Mouse (Mus musculus): Measurements from ENCODE around the gene Ptger3. TPM values are rescaled to one million over a fixed set of nuclear protein-coding genes. Genes with fewer than 3 reads are reported as not detected.

Gene Ptger3
- polyA plus RNA-seq, 1 experiment from 2014 or later: 3.4 TPM

- Histone ChIP-seq H3K4me1 (ENCODE audit: control insufficient read depth in 2 of 2, insufficient read depth in 2 of 2, low read length in 2 of 2) (peaks cover 3 to 14% of the 10 kb centered on the region in 2 experiments), H3K4me2 (ENCODE audit: low read length) (no peak overlapping the region), H3K36me3 (ENCODE audit: control insufficient read depth, insufficient read depth, low read length) (no peaks in the 10 kb centered on the region), H3K27me3 (ENCODE audit: control insufficient read depth, insufficient read depth, low read length) (no peaks in the 10 kb centered on the region), H3K27ac (replicated peaks in 1 of 2; ENCODE audit: control insufficient read depth in 1 of 2, insufficient read depth in 1 of 2, low read depth in 2 of 2, low read length in 2 of 2) (no peak overlapping the region), H3K9ac (ENCODE audit: low read length) (no peak overlapping the region), H3K9me3 (ENCODE audit: control insufficient read depth, low read length) (no peaks in the 10 kb centered on the region), H3K4me3 (ENCODE audit: control insufficient read depth in 1 of 2, insufficient read depth in 1 of 2, low read depth in 1 of 2, low read length in 2 of 2) (no peak overlapping the region)
- ATAC-seq (ENCODE audit: insufficient number of reproducible peaks, insufficient read depth, low FRiP score, low read depth): no peak
- 65% methylated on average over 1 of the region's 1 CpGs for whole genome bisulfite sequencing
These were observed 10.2 kb downstream of the Ptger3 start for GRCm38 (mm10) chr3:157576862-157577261.

- WGBS: 77% methylated on average over 5 of the region's 5 CpGs
- Histone ChIP-seq H3K4me1 (ENCODE audit: control insufficient read depth in 2 of 2, insufficient read depth in 2 of 2, low read length in 2 of 2) (peaks cover 3 to 14% of the 10 kb centered on the region in 2 experiments), H3K4me2 (ENCODE audit: low read length) (no peak overlapping the region), H3K9me3 (ENCODE audit: control insufficient read depth, low read length) (no peaks in the 10 kb centered on the region), H3K36me3 (ENCODE audit: control insufficient read depth, insufficient read depth, low read length) (no peaks in the 10 kb centered on the region), H3K9ac (ENCODE audit: low read length) (no peak overlapping the region), H3K27ac (replicated peaks in 1 of 2; ENCODE audit: control insufficient read depth in 1 of 2, insufficient read depth in 1 of 2, low read depth in 2 of 2, low read length in 2 of 2) (no peak overlapping the region), H3K27me3 (ENCODE audit: control insufficient read depth, insufficient read depth, low read length) (no peaks in the 10 kb centered on the region), H3K4me3 (ENCODE audit: control insufficient read depth in 1 of 2, insufficient read depth in 1 of 2, low read depth in 1 of 2, low read length in 2 of 2) (no peak overlapping the region)
- no peak for ATAC-seq (ENCODE audit: insufficient number of reproducible peaks, insufficient read depth, low FRiP score, low read depth)
These were observed 11.9 kb downstream of the Ptger3 start for GRCm38 (mm10) chr3:157578469-157579170.

- H3K4me3 ChIP-seq (ENCODE audit: control insufficient read depth in 1 of 2, insufficient read depth in 1 of 2, low read depth in 1 of 2, low read length in 2 of 2): no peak overlapping the region
- 14% methylated on average over 2 of the region's 2 CpGs for WGBS
- H3K36me3 ChIP-seq (ENCODE audit: control insufficient read depth, insufficient read depth, low read length): no peaks in the 10 kb centered on the region
- ATAC-seq (ENCODE audit: insufficient number of reproducible peaks, insufficient read depth, low FRiP score, low read depth): no peak
- no peaks in the 10 kb centered on the region for H3K27me3 ChIP-seq (ENCODE audit: control insufficient read depth, insufficient read depth, low read length)
- no peak overlapping the region for H3K9ac ChIP-seq (ENCODE audit: low read length)
- H3K4me2 ChIP-seq (ENCODE audit: low read length): no peak overlapping the region
- H3K4me1 ChIP-seq (ENCODE audit: control insufficient read depth in 2 of 2, insufficient read depth in 2 of 2, low read length in 2 of 2): peaks cover 3 to 14% of the 10 kb centered on the region in 2 experiments
- no peak overlapping the region for H3K27ac ChIP-seq (replicated peaks in 1 of 2; ENCODE audit: control insufficient read depth in 1 of 2, insufficient read depth in 1 of 2, low read depth in 2 of 2, low read length in 2 of 2)
- H3K9me3 ChIP-seq (ENCODE audit: control insufficient read depth, low read length): no peaks in the 10 kb centered on the region
These were observed 12.7 kb downstream of the Ptger3 start for GRCm38 (mm10) chr3:157579376-157579775.

- H3K9me3 ChIP-seq (ENCODE audit: control insufficient read depth, low read length): no peaks in the 10 kb centered on the region
- no peaks in the 10 kb centered on the region for H3K36me3 ChIP-seq (ENCODE audit: control insufficient read depth, insufficient read depth, low read length)
- H3K4me2 ChIP-seq (ENCODE audit: low read length): no peak overlapping the region
- H3K27me3 ChIP-seq (ENCODE audit: control insufficient read depth, insufficient read depth, low read length): no peaks in the 10 kb centered on the region
- H3K4me1 ChIP-seq (ENCODE audit: control insufficient read depth in 2 of 2, insufficient read depth in 2 of 2, low read length in 2 of 2): peaks cover 3 to 14% of the 10 kb centered on the region in 2 experiments
- WGBS: 34% methylated on average over 4 of the region's 4 CpGs
- no peak overlapping the region for H3K4me3 ChIP-seq (ENCODE audit: control insufficient read depth in 1 of 2, insufficient read depth in 1 of 2, low read depth in 1 of 2, low read length in 2 of 2)
- no peak overlapping the region for H3K9ac ChIP-seq (ENCODE audit: low read length)
- H3K27ac ChIP-seq (replicated peaks in 1 of 2; ENCODE audit: control insufficient read depth in 1 of 2, insufficient read depth in 1 of 2, low read depth in 2 of 2, low read length in 2 of 2): no peak overlapping the region
- ATAC-seq (ENCODE audit: insufficient number of reproducible peaks, insufficient read depth, low FRiP score, low read depth): no peak
These were observed 13.6 kb downstream of the Ptger3 start for GRCm38 (mm10) chr3:157580299-157580698.

GRCm38 (mm10) chr3:157581755-157582154 lies 15.1 kb downstream of the Ptger3 start:
- Histone ChIP-seq H3K4me1 (ENCODE audit: control insufficient read depth in 2 of 2, insufficient read depth in 2 of 2, low read length in 2 of 2) (peaks cover 3 to 14% of the 10 kb centered on the region in 2 experiments), H3K27ac (replicated peaks in 1 of 2; ENCODE audit: control insufficient read depth in 1 of 2, insufficient read depth in 1 of 2, low read depth in 2 of 2, low read length in 2 of 2) (no peak overlapping the region), H3K4me2 (ENCODE audit: low read length) (no peak overlapping the region), H3K36me3 (ENCODE audit: control insufficient read depth, insufficient read depth, low read length) (no peaks in the 10 kb centered on the region), H3K9ac (ENCODE audit: low read length) (no peak overlapping the region), H3K9me3 (ENCODE audit: control insufficient read depth, low read length) (no peaks in the 10 kb centered on the region), H3K27me3 (ENCODE audit: control insufficient read depth, insufficient read depth, low read length) (no peaks in the 10 kb centered on the region), H3K4me3 (ENCODE audit: control insufficient read depth in 1 of 2, insufficient read depth in 1 of 2, low read depth in 1 of 2, low read length in 2 of 2) (no peak overlapping the region)
- no peak for ATAC-seq (ENCODE audit: insufficient number of reproducible peaks, insufficient read depth, low FRiP score, low read depth)
- 30% methylated on average over 2 of the region's 2 CpGs for WGBS

- no peak overlapping the region for H3K4me3 ChIP-seq (ENCODE audit: control insufficient read depth in 1 of 2, insufficient read depth in 1 of 2, low read depth in 1 of 2, low read length in 2 of 2)
- WGBS: 56% methylated on average over 5 of the region's 5 CpGs
These were observed 16.1 kb downstream of the Ptger3 start for GRCm38 (mm10) chr3:157582626-157583405.

GRCm38 (mm10) chr3:157597837-157598379 lies 31.2 kb downstream of the Ptger3 start:
- H3K9me3 ChIP-seq (ENCODE audit: control insufficient read depth, low read length): no peaks in the 10 kb centered on the region
- no peak overlapping the region for H3K4me3 ChIP-seq (ENCODE audit: control insufficient read depth in 1 of 2, insufficient read depth in 1 of 2, low read depth in 1 of 2, low read length in 2 of 2)
- H3K36me3 ChIP-seq (ENCODE audit: control insufficient read depth, insufficient read depth, low read length): no peaks in the 10 kb centered on the region
- ATAC-seq (ENCODE audit: insufficient number of reproducible peaks, insufficient read depth, low FRiP score, low read depth): no peak
- no peak overlapping the region for H3K4me2 ChIP-seq (ENCODE audit: low read length)
- no peak overlapping the region for H3K27ac ChIP-seq (replicated peaks in 1 of 2; ENCODE audit: control insufficient read depth in 1 of 2, insufficient read depth in 1 of 2, low read depth in 2 of 2, low read length in 2 of 2)
- WGBS: 66% methylated on average over 7 of the region's 7 CpGs
- no peaks in the 10 kb centered on the region for H3K4me1 ChIP-seq (ENCODE audit: control insufficient read depth in 2 of 2, insufficient read depth in 2 of 2, low read length in 2 of 2)
- H3K9ac ChIP-seq (ENCODE audit: low read length): no peak overlapping the region
- H3K27me3 ChIP-seq (ENCODE audit: control insufficient read depth, insufficient read depth, low read length): no peaks in the 10 kb centered on the region

More at GRCm38 (mm10) chr3:157582626-157583405, 16.1 kb downstream of the Ptger3 start:
- Histone ChIP-seq H3K27ac (replicated peaks in 1 of 2; ENCODE audit: control insufficient read depth in 1 of 2, insufficient read depth in 1 of 2, low read depth in 2 of 2, low read length in 2 of 2) (no peak overlapping the region), H3K4me2 (ENCODE audit: low read length) (no peak overlapping the region), H3K4me1 (ENCODE audit: control insufficient read depth in 2 of 2, insufficient read depth in 2 of 2, low read length in 2 of 2) (peaks cover 3 to 14% of the 10 kb centered on the region in 2 experiments), H3K9ac (ENCODE audit: low read length) (no peak overlapping the region), H3K27me3 (ENCODE audit: control insufficient read depth, insufficient read depth, low read length) (no peaks in the 10 kb centered on the region), H3K9me3 (ENCODE audit: control insufficient read depth, low read length) (no peaks in the 10 kb centered on the region), H3K36me3 (ENCODE audit: control insufficient read depth, insufficient read depth, low read length) (no peaks in the 10 kb centered on the region)
- no peak for ATAC-seq (ENCODE audit: insufficient number of reproducible peaks, insufficient read depth, low FRiP score, low read depth)
